Mouse (Mus musculus) lung, adult 2 months (tissue): ENCODE measurements around the gene P2rx2.

ENCODE experiments used
- CTCF ChIP-seq: fragments of 200-500 bp; IDR thresholded peaks from 2 replicates; pipeline ENCODE4 v1.5.1; 2011; ENCODE audit warnings: mild to moderate bottlenecking, low read length, control low read depth; ENCODE audit not compliant: insufficient read depth
- POLR2A ChIP-seq: fragments of 200-500 bp; IDR thresholded peaks from 2 replicates; pipeline ENCODE4 v1.6.1; 2011; ENCODE audit warnings: low read depth, mild to moderate bottlenecking, control low read depth, low read length, borderline replicate concordance; ENCODE audit errors: extremely low read depth

- TF ChIP-seq CTCF (peak; percentile 46), POLR2A (no peak)
These were observed 11.7 kb upstream of the P2rx2 start for GRCm38 (mm10) chr5:110354716-110355115.
